Mouse (Mus musculus): ENCODE measurements around the gene Nectin2.

DNA sequence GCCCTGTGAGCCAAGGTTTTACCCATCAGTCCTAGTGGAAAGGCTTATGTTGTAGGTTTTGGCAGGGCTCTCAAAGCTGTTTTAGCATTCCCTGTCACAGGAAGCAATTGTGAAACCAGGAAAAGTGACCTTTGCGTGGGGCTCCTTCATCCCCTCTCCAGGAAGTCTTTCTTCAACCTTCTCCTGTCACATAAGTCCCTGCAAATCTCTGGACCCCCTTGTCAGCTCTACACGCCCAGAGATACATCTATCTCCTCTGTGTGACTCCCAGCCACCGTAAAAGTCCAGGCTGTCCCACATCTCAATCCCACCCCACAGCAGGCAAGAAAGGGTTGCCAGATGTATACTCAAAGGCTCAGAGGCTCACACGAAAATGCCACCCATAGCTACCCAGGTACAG is 21.4 kb upstream of the Nectin2 start:
- TF ChIP-seq MAX (IDR thresholded peaks at IDR 0.05; ENCODE audit: low read depth) (no peak), POLR2A (IDR thresholded peaks at IDR 0.05; ENCODE audit: insufficient read length, low read depth) (no peak), USF1 (IDR thresholded peaks at IDR 0.05; ENCODE audit: low read depth) (no peak), SRF (IDR thresholded peaks at IDR 0.05; ENCODE audit: control insufficient read depth, insufficient read length, low read depth) (no peak), MYOG (IDR thresholded peaks at IDR 0.05; ENCODE audit: control insufficient read depth in 1 of 3, insufficient read depth in 1 of 3, insufficient read length in 2 of 3, low read depth in 2 of 3) (no peak), MYOD1 (IDR thresholded peaks at IDR 0.05; ENCODE audit: control insufficient read depth in 1 of 3, insufficient read length in 2 of 3, low read depth in 2 of 3) (no peak), E2F4 (IDR thresholded peaks at IDR 0.05; ENCODE audit: insufficient read depth) (no peak), POLR2AphosphoS2 (IDR thresholded peaks at IDR 0.05; ENCODE audit: insufficient read length, low read depth) (no peak), TCF3 (IDR thresholded peaks at IDR 0.05; ENCODE audit: insufficient read length, low read depth) (no peak), CEBPB (IDR thresholded peaks at IDR 0.05; ENCODE audit: insufficient read depth, poor library complexity, severe bottlenecking) (no peak)
